Mouse (Mus musculus): Measurements from ENCODE around the gene Rasa3.

Rasa3 gene

DNA sequence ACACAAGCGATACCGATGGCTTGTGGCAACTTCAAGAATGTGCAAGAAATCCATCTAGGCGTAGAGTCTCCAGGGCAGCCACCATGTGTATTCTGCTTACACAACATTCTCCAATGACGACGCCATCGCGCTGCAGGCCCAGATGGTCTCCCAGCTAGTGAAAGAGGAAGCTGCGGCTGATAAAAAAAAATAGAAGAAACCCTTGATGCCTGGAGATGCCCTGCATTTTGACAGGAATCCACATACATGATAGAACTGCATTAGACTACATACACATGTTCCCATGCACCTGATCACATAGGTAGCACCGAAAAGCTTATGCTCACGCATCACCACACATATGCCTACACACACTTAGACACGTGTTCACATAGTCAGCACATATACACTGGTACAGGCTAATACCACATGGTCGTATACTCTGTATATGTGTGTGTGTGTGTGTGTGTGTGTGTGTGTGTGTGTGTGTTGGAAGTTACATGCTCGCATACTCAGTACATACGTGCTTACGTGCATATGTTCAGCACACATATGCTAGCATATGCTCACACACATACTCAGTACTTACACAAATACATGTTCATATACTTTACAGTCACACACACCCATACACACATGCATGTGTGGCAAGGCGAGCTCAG lies 8.4 kb upstream of the Rasa3 start:
- no peak for DNase-seq (ENCODE audit: inconsistent ontology term)

DNA sequence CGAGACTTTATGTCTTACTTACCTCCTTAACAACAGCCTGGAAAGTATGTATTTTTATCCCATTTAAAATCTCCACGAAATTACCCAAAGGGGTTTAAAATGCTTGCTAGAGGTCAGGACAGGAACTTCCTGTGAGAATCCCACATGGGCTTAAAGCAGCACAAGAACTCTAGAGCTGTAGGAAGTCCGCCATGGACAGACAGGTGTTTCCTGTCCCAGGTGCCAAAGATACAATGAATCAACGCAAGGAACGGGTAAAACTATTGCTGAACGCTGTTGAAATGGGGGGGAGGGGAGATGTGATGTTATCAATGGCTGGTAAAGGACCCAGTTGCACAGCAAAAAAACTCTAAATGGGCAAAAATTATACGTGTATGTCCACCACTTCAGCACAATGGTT lies 6.7 kb upstream of the Rasa3 start:
- no peak for DNase-seq (ENCODE audit: inconsistent ontology term)

DNA sequence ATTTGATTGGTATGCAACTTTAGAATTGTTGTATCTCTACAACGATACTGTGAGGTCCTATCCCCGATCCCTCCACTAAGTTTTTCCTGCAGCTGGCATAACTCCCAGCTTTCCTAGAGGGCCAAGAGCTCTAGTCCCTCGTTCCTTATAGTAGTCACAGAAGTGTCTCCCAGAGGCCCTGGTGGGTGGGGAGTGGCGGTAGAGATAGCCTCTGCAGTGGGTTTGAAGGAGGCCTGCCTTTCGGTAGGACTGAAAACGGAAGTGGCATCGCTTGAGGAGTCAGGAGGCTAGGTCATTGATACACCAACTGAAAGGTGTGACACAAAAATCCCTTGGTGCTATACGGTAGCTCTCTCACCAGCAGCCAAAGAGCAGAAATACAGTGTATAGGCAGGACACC lies 779 bp upstream of the Rasa3 start:
- no peak for DNase-seq (ENCODE audit: inconsistent ontology term)

DNA sequence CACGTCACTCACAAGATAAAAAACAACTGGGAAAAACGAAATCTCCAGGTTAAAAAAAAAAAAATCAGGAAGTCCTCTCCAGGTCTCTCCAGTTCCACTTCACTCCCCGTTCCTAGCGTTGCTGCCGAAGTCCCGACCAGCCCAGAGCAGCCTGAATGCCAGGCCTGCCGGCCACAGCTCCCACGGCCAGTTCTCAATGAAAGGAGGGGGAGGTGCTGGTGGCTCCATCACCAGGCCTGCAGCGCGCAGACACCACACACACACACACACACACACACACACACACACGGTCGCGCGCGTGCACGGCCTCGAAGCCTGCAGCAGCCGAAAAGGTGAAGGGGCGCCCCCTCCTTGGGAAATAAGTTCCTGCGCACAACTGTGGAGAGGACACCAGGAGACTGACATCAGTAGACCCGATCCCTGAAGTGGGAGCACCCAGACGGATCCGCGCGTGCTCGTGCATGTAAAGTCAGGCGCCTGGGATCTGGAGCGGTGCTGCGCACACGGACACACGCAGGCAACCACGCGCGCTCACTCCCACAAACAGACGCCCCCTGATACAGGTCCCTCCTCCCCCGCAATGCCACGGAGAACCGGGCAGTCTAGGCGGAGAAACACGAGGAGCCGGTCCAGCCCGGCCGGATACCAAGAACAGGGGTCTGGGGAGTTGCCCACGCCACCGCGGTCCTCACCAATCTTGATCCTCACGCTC lies 546 bp downstream of the Rasa3 start:
- DNase-seq (ENCODE audit: inconsistent ontology term), result peak; percentile 86

DNA sequence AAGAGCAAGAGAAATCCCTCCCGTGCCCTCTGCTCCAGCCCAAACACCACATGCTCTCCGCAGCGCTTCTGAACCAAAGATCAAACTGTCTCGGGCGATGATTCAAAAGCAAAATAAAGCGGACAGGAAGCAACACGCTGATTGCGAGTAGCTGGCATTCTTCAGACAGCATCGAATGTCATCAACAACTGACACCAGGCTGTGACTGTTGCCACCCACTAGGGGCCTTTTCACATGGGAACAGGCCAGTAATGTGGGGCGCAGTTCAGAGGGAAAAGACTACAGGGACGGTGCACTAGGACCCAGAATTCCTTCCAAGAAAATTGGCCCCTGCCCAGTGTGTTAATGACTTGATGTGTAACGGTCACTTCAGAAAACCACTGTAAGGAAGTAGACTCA lies 1.1 kb downstream of the Rasa3 start:
- peak; percentile 83 for DNase-seq (ENCODE audit: inconsistent ontology term)

DNA sequence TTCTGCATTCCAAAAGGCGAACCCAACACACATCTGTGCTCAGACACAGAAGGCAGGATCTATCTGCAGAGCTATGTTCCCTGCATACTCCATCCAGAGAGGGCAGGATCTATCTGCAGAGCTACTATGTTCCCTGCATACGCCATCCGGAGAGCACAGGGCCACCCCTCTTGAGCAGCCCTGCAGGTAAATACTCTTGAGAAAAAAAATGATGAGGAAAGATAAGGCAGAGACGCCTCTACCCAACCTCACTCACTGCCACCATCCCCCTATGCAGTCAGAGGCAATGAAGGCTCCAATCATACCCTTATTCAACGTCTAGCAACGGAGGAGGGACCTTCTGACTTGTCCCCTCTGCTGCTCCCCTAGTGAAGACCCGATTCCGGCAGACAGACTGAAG lies 1.9 kb downstream of the Rasa3 start:
- DNase-seq (ENCODE audit: inconsistent ontology term), result no peak

DNA sequence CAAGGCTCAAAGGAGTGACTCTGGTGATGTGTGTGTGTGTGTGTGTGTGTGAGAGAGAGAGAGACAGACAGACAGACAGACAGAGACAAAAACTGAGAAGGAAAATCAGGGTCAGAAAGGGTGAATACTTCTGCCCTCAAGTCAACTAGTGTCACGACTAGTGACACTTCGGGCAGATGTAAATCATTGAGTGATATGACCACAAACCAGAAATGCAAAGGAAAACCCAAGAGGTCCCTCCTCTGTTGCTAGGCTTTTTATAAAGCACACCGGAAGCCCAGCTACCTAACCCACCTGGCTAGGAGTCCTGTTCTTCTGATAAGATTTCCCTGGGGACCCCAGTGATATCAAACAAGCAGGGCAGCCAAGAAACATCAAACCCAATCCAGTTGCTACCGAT lies 2.3 kb downstream of the Rasa3 start:
- DNase-seq (ENCODE audit: inconsistent ontology term), result no peak

DNA sequence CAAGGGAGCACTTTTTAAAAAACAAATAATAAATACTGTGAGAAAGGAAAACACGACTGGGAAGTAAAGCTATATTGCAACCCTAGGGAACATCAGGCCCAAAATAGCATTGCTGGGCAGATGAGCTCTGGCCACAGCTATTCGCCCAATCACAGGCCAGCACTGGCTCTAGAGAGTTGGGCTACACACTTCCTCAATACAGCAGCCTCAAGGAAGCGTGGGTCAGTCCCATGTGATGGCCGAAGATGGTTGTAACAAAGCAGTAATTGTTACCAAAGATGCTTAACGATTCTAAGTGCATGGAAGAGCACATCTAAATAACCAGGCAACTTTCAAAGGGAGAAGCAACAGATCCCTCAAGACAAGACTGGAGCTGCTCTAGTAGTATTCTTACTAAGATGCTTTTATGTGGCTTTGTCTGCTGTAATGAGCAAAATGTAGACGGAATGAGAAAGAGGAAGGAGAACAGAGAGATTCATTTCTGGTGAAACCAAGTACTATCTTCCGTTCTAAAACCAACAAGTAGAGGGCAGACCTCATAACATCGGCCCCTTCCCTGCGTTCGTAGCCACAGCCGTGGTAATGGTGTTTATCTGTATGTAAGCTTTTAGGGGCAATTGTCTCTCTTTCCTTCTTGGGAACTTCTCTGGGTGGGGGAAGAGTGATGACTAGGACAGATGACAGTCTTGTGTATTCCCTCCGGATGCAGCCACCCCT lies 3.0 kb downstream of the Rasa3 start:
- DNase-seq (ENCODE audit: inconsistent ontology term), result no peak

DNA sequence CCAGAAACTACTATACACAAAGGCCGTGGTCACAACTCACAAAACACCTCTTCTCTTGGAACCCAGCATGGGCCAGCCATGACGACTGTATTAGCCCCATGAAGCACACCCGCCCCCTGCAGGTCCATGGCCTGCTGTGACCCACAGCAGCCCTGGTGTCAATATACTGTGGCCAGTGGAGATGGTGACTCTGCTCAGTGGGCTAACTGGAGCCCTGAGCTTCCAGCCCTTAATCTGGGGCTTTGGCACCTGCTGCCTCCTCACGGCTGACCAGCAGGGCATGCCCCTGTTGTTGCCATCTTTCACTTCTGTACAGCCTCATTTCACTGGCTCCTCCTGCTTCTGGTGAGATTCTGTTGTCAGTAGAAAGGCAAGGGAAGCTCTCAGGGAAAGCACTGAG lies 4.2 kb downstream of the Rasa3 start:
- DNase-seq (ENCODE audit: inconsistent ontology term), result peak; percentile 78

DNA sequence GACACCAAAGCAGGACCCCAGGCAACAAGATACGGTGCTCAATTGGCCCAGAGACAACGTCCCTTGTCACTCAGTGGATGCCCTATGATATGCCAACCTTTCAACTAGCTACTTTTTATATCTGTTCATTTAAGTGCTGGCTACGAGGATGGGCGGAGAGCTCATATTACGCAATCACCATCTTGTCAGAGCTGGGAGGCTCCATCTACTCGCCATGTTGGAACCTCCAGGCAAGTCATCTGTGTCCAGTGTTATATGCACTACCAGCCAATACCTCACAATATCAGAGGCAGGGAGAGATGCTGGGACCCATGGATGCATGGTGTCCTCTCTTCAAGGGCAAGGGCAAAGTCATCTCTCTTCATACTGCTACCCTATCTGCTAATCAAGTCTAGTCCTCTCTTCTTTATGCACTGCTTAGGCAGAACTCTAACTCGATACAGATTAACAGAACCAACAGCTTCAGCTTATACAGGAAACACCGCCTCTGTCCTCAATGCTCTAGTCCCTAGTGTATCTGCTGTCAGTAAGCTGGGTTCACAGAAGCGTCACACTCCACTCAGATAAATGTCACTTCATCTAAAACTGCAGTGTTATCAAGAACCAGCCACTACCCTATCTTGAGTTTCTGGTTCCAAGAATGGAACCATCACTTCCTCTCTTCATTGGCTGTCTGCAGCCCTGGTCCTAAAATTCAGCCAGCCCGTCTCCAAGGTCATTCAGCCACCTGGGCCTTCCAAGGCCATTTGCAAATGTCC lies 6.0 kb downstream of the Rasa3 start:
- DNase-seq (ENCODE audit: inconsistent ontology term), result no peak

DNA sequence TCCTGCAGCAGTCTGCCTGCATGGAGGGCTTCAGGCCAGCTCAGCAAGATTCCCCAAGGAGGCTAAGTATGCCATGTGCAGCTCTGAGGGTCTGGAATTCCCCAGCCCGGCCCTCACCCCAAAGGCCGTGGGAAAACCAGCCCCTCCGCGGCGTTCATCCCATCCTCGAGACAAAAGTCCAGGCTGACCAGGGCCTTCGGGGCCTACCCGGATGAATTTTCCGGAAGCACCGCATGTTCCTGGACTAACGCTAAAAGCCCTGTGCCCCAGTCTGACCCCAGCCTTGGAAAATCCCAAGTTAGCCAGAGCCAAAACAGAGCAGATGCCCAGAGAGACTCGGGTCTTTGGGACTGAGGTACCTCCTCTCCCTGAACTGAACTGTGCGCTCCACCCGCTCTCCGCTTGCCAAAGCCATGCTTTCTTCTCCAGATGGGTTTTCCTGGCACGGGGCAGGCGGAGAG lies 7.4 kb downstream of the Rasa3 start:
- DNase-seq (ENCODE audit: inconsistent ontology term), result no peak

DNA sequence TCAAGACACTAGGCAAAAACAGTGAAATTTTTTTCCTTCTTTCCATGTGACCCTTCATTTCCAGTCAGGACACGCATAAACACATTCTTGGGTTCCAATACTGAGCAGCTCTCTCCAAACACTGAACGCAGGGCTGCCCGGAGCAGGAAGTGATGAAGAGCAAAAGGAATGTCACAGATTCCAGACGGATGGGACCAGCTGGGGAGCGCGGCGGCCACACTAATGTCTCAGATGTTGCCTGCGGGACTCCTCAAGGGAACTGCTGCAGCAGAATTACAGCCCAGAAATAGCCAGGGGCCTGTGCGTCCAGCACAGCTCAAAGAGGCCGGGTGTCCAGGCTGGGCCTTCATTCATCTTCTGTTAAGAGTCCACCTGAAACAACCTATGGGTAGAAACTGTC lies 9.0 kb downstream of the Rasa3 start:
- DNase-seq (ENCODE audit: inconsistent ontology term), result peak; percentile 88

DNA sequence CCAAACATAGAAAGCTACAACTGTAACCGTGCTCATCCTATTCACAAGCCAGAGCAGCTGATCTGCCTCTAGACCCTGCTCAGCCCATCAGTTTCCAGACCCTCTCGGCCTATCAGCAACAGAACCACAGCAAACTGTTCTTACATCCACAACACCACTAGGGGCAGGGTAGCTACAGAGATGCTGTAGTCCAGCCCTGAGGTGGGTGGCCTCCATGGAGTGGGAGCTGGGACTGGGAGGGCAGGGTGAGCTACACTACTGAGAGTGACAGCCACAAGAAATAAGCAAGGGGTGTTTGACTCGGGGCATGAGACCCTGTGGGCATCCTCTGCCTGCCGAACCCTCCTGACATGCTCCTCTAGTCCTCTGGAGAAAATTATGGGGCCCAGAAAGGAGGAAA lies 9.5 kb downstream of the Rasa3 start:
- DNase-seq (ENCODE audit: inconsistent ontology term), result no peak

DNA sequence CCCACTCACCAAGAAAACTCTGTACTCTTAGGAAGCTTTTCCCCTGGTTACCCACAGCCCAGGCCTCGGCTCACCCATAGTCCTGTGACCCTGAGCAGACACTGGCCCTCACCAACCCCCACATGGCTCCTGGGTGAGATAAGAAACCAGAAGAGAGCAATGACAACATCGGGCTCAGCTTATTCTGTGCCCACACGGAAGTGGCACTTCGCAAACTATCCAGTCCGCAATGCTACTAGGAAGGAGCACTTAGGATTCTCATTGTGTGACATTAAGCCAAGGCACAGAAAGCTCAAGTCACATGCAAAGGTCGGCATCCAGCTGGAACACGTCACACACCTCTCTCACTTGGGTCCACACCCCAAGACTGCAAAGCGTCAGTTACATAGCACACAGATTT lies 11.5 kb downstream of the Rasa3 start:
- DNase-seq (ENCODE audit: inconsistent ontology term), result no peak

DNA sequence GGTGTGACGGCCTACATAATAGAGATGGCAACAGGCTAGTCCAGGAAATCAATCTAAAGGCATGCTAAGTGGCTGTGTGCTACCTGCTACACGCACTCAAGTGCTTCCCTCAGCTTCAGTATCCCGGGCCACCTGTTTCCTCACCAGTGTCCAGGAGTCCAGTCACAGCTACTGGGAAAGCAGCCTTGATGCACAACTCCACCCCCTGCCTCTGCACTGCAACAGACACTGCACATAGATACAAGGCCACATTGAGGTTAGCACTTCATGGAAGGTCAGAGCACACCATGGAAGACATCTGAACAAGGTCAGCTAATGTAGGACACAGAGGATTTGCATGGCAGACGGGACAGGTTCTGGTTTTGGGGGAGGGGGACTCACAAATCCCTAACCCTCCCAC lies 11.9 kb downstream of the Rasa3 start:
- DNase-seq (ENCODE audit: inconsistent ontology term), result no peak

DNA sequence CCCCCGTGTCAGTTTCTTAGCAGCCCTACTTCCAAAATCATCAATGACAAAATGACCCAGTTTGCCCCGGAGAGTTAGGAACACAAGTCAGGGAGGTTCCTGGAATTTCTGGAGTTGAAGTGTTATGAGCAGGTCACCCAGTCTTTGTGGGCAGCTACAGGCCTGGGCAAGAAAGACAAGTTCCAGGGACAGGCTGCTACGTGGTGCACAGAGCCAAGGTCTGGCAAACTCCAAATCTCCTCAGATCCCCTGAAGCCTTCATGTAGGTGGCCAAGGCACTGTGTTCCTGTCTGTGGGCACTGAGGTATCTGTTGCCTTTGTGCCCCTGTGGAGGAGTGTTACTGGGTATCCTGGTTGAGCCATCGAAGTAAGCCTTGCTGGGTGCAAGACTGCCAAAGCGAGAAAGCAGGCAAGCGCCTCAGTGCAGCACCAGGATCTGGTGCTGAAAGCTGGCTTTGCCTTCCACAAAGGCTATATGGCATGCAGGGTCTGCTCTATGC lies 12.6 kb downstream of the Rasa3 start:
- DNase-seq (ENCODE audit: inconsistent ontology term), result no peak

DNA sequence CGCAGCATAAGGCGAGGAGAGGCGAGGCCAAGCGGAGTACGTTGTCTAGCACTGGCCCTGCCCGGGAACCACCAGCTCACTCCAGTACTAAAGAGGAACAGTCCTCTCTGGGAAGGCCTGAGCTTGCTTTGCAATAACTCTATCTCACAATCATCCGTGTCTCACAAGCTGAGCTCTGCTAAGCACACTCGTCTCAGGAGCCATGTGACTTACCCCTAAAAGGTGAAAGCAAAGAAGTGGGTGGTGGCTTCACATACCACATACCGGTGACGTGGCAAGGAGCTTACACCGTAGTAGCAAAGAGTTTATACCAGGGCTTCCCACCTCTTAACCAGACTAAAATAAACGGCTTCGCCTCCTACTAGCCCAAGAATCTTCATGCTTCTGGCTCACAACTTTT lies 17.1 kb downstream of the Rasa3 start:
- DNase-seq (ENCODE audit: inconsistent ontology term), result no peak

DNA sequence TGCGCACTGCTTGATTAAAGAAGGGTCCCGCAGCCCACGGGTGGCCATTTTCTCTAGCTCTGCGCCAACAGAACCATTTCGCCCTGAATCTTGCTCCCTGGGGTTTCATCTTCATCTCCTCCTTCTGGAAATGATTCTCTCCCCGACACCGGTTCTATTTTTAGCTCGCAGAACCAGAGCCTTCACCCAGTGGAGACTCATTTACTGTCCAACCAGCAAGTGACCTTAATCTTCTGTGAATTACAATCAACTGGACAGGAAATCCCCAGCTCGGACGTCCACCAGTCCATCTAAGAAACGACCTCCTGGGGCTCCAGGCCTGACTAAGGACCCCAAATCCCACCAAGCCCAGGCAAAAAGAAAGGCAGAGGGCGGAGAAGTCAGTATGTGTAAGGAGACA lies 19.9 kb downstream of the Rasa3 start:
- DNase-seq (ENCODE audit: inconsistent ontology term), result no peak

DNA sequence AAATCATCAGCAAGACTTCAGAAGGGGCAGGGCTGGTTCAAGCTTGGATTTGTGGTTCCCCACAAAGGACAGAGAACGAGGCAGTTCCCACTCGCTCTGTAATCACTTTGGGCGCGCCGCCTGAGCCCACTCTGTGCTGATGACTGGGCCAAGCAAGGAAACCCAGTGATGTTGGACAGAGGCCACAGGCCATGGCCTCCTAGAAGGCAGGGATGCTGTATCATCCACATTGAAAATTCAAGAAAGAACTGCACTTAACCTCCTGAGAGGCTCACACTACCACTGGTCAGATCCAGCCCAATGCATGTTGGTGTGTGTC lies 22.4 kb downstream of the Rasa3 start:
- DNase-seq (ENCODE audit: inconsistent ontology term), result no peak

DNA sequence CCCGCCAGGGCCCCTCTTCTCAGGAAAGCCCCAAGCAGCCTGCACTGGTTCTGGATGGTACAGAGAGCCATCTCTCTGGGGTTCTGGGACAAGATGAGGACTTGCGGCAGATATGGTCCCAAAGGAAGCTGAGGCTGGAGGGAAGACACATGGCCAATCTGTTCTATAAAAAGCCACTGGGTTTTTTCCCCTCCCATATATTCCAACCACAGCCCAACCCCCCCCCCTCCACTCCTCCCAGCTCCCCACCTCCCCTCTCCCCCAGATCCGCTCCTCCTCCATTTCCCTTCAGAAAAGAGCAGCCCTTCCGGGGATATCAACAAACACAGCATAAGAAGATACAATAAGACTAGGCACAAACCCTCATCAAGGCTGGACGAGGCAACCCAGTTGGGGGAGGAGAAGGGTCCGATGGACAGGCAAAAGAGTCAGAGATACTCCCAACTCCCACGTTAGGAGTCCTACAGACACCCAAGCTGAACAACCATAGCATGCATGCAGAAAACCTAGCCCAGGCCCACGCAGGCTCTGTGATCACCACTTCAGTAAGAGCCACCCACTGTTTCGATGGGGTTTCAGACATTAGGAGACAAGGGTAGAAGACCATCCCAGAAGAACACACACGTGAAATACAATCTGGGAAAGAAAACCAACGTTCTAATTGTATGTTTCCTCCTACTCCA lies 22.9 kb downstream of the Rasa3 start:
- DNase-seq (ENCODE audit: inconsistent ontology term), result no peak

DNA sequence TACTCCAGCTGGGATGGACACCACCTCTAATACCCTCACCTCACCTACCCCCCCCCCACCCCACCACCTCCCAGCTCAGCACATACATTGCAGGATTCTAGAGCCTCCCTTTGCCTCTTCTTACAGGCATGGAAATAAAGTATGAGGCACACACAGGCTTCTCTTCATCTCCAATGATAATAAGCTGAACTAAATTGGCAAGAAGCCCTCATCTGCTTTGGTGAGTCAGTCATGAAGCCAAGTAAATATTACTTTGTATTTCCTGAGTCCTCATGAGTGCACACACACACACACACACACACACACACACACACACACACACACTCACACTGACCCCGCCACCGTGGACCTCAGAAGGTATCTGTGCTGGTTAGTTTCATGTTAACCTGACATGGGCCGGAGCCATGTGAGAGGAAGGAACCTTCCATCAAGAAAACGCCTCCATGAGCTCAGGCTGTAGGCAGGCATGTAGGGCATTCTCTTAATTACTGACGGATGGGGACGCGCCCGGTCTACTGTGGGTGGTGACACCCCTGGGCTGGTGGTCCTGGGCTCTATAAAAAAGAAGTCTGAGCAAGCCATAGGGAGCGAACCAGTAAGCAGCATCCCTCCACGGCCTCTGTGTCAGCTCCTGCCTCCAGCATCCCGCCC lies 26.7 kb downstream of the Rasa3 start:
- no peak for DNase-seq (ENCODE audit: inconsistent ontology term)

All from Muller cell, postnatal 12 days (primary cell).